Mouse (Mus musculus) forebrain, embryonic 11.5 days (tissue): Measurements from ENCODE around the gene Vps11. TPM values are rescaled to one million over a fixed set of nuclear protein-coding genes. Genes with fewer than 3 reads are reported as not detected.
"Not testable (repeated sequence)": the region's sequence is repeated elsewhere in the genome, so short reads cannot be mapped to it uniquely, and the experiment has no call there.

Experiments
- ATAC-seq: fragments of 200-750 bp; cut with Nextera tagmentation; replicated peaks from 2 replicates; pipeline ENCODE4 v1.8.0; 2017; ENCODE audit warnings: moderate TSS enrichment; ENCODE audit not compliant: low FRiP score
- DNase-seq: peaks from one replicate; pipeline ENCODE4 v3.0.0-alpha.2; 2017; ENCODE audit warnings: low spot score
- H3K27ac ChIP-seq: fragments of 300-500 bp; sonication (generic); 2 replicates; pipeline ENCODE4 v1.5.1; 2014; ENCODE audit warnings: low read depth, low read length
- H3K27me3 ChIP-seq: fragments of 300-500 bp; sonication (generic); 2 replicates; pipeline ENCODE4 v1.6.1; 2014; ENCODE audit warnings: mild to moderate bottlenecking, low read length, mixed read lengths; ENCODE audit not compliant: control insufficient read depth, insufficient read depth
- H3K36me3 ChIP-seq: fragments of 300-500 bp; sonication (generic); 2 replicates; pipeline ENCODE4 v1.6.1; 2014; ENCODE audit warnings: mild to moderate bottlenecking, low read length, moderate library complexity, mixed read lengths; ENCODE audit not compliant: control insufficient read depth, insufficient read depth
- H3K4me1 ChIP-seq: fragments of 300-500 bp; sonication (generic); replicated peaks from 2 replicates; pipeline ENCODE4 v1.6.1; 2014; ENCODE audit warnings: low read length, mixed read lengths; ENCODE audit not compliant: control insufficient read depth, insufficient read depth
- H3K4me2 ChIP-seq: fragments of 300-500 bp; sonication (generic); 2 replicates; pipeline ENCODE4 v1.6.1; 2014; ENCODE audit warnings: low read depth, mild to moderate bottlenecking, low read length, moderate library complexity, mixed read lengths; ENCODE audit not compliant: severe bottlenecking
- H3K4me3 ChIP-seq: fragments of 300-500 bp; sonication (generic); 2 replicates; pipeline ENCODE4 v1.5.1; 2014; ENCODE audit warnings: low read depth, low read length
- H3K9ac ChIP-seq: fragments of 300-500 bp; sonication (generic); 2 replicates; pipeline ENCODE4 v1.6.1; 2014; ENCODE audit warnings: low read length
- H3K9me3 ChIP-seq: fragments of 300-500 bp; sonication (generic); 2 replicates; pipeline ENCODE4 v1.6.1; 2016; ENCODE audit warnings: low read length, mixed read lengths; ENCODE audit not compliant: control insufficient read depth
- WGBS: fragments of 180-500 bp; shearing (Covaris S2); extraction: QIAGEN DNeasy Blood & Tissue Kit; methylation state at CpG from one replicate; pipeline ENCODE4 v1.1.7; 2014; 5-methylcytosine and 5-hydroxymethylcytosine counted together
- polyA plus RNA-seq: library from polyadenylated mRNA; unstranded; fragments of >200 nt; fragmentation: Nextera tagmentation; extraction: Ambion mirVana; gene quantifications from 2 replicates; pipeline ENCODE4 v1.2.1, GENCODE M21; 2014

The Vps11 gene
- polyA plus RNA-seq, 1 experiment from 2014 or later: 32.2 TPM

DNA sequence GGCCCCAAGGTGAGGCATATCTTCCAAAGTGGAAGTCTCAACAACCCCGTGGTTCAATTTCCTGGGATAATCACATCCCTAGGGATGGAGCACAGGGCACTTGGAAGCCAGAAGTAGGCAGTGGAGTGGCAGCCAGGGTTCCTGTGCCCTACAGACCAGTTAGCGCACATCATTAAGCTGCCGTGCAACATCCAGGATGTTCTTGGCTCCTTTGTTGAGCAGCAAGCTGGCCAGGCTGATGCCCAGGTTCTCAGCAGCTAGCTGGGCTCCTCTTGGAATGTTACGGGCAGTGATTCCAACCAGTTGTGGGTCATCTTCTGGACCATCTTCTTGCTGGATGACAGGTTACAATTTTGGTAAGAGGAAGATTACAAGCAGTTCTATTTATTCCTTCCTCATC is 25.0 kb downstream of the Vps11 start:
- ATAC-seq, H3K4me1 ChIP-seq, H3K27me3 ChIP-seq, DNase-seq, H3K27ac ChIP-seq, H3K9me3 ChIP-seq: not testable (repeated sequence)
- Histone ChIP-seq H3K9ac (peak overlapping the region; percentile 99), H3K36me3 (peaks cover 18% of the 10 kb centered on the region), H3K4me3 (peak overlapping the region; percentile 99), H3K4me2 (peak overlapping the region; percentile 73)
- WGBS: 27% methylated on average over 4 of the region's 4 CpGs

- Histone ChIP-seq H3K36me3 (peaks cover 18% of the 10 kb centered on the region), H3K4me3 (peak overlapping the region; percentile 99), H3K9me3 (no peaks in the 10 kb centered on the region; the same call in 1 of the 2 replicates), H3K27me3 (no peaks in the 10 kb centered on the region), H3K27ac (peak overlapping the region; percentile 97; the same call in 1 of the 2 replicates), H3K4me2 (peak overlapping the region; percentile 73), H3K9ac (peak overlapping the region; percentile 99), H3K4me1 (peaks cover 4% of the 10 kb centered on the region; the same call in 1 of the 2 replicates)
- WGBS: 4% methylated on average over 5 of the region's 5 CpGs
- DNase-seq (no peak), ATAC-seq (no peak)
Observed at GRCm38 (mm10) chr9:44336093-44336406, 25.4 kb downstream of the Vps11 start.

GRCm38 (mm10) chr9:44335331-44336092 is 26.0 kb downstream of the Vps11 start:
- Histone ChIP-seq H3K4me1 (peaks cover 4% of the 10 kb centered on the region; the same call in 1 of the 2 replicates), H3K27ac (peak overlapping the region; percentile 97), H3K36me3 (peaks cover 18% of the 10 kb centered on the region), H3K27me3 (no peaks in the 10 kb centered on the region), H3K4me2 (peak overlapping the region; percentile 73), H3K9me3 (no peaks in the 10 kb centered on the region; the same call in 1 of the 2 replicates), H3K9ac (peak overlapping the region; percentile 99), H3K4me3 (peak overlapping the region; percentile 99)
- WGBS: under 1% methylated on average over 48 of the region's 50 CpGs
- DNase-seq (peak; percentile 82), ATAC-seq (no peak)

DNA sequence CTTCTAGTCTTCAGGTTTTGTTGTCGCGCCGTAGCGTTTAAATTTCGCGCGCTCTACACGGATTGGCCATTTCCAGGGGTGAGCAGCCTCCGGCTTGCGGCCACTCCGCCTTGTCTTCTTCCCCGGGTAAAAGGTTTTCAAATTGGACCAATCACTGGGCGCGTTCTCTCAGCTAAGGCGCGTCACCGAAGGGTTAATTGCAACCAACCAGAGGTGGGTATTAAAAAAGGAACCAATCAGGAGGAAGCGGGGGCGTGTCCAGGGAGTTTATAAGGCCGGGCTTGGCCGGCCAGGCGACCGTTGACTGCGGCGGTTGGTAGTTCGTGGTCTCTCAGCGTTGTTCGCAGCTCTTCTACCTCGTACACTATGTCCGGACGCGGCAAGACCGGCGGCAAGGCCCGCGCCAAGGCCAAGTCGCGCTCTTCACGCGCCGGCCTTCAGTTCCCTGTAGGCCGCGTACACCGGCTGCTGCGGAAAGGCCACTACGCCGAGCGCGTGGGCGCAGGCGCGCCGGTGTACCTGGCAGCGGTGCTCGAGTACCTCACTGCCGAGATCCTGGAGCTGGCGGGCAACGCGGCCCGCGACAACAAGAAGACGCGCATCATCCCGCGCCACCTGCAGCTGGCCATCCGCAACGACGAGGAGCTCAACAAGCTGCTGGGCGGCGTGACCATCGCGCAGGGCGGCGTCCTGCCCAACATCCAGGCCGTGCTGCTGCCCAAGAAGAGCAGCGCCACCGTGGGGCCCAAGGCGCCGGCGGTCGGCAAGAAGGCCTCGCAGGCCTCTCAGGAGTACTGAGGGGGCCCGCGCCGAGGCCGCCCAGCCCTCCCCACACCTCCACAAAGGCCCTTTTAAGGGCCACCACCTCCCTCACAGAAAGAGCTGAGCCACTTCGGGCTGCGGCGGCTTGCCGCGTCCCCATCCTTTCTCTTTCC is 26.8 kb downstream of the Vps11 start, which contains the start of gene H2afx:
TSS of gene H2afx (plus strand) at position 299 of the 935 bp plus-strand sequence.
- peaks cover 18% of the 10 kb centered on the region for H3K36me3 ChIP-seq
- H3K27me3 ChIP-seq: no peaks in the 10 kb centered on the region
- H3K4me3 ChIP-seq: peak within 1 kb of the TSS; percentile 99
- H3K27ac ChIP-seq: peak within 1 kb of the TSS; percentile 97
- peak within 1 kb of the TSS; percentile 73 for H3K4me2 ChIP-seq
- peaks cover 4% of the 10 kb centered on the region; the same call in 1 of the 2 replicates for H3K4me1 ChIP-seq
- ATAC-seq: peak; percentile 97
- DNase-seq: peak; percentile 99
- no peaks in the 10 kb centered on the region; the same call in 1 of the 2 replicates for H3K9me3 ChIP-seq
- WGBS: under 1% methylated on average over 86 of the region's 91 CpGs
- peak within 1 kb of the TSS; percentile 99 for H3K9ac ChIP-seq

DNA sequence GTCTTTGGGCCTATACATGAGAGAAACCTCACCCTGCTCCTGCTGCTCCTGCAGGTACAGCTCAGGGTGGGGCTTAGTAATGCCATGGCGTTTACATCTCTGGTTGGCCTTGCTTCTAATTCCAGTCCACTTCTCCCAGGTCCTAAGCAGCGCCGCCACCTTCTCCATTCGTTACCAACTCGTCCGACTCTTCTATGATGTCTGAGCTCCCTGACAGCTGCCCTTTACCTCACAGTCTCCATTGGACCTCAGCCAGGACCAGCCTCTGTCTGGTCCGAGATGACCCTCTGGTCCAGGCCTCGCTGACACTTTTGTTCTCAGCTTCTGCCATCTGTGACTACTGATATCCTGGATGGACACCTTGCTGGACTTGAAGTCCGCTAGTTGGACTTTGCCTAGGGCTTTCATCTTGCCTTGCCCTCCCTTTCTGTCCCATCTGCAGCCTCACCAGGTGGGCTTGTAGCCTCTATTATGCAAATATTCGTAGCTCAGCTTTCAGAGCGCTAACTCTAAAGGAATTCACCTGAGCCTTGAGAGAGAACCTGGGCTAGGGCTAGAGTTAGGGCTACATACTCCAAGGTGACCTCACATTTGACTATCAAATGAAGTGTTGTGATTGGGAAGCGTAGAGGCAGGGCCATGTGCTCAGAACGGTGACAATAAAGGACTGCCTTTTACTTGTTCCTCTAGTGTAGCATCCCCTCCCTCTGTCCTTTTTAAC is 28.4 kb downstream of the Vps11 start:
- Histone ChIP-seq H3K4me2 (no peak overlapping the region), H3K4me1 (peaks cover 4% of the 10 kb centered on the region; the same call in 1 of the 2 replicates), H3K4me3 (no peak overlapping the region), H3K27me3 (no peaks in the 10 kb centered on the region), H3K36me3 (peaks cover 15% of the 10 kb centered on the region), H3K9ac (no peak overlapping the region), H3K27ac (no peak overlapping the region), H3K9me3 (no peaks in the 10 kb centered on the region; the same call in 1 of the 2 replicates)
- WGBS: 96% methylated on average over 13 of the region's 13 CpGs
- ATAC-seq: no peak
- no peak for DNase-seq

GRCm38 (mm10) chr9:44330736-44331135 is 30.7 kb downstream of the Vps11 start:
- no peak overlapping the region for H3K9ac ChIP-seq
- no peaks in the 10 kb centered on the region for H3K27me3 ChIP-seq
- no peak overlapping the region for H3K27ac ChIP-seq
- H3K4me3 ChIP-seq: no peak overlapping the region
- DNase-seq (no peak), ATAC-seq (no peak)
- peaks cover 3% of the 10 kb centered on the region; the same call in 1 of the 2 replicates for H3K4me1 ChIP-seq
- no peaks in the 10 kb centered on the region; the same call in 1 of the 2 replicates for H3K9me3 ChIP-seq
- peaks cover 13% of the 10 kb centered on the region for H3K36me3 ChIP-seq
- H3K4me2 ChIP-seq: no peak overlapping the region
- 95% methylated on average over 6 of the region's 6 CpGs for WGBS

GRCm38 (mm10) chr9:44327926-44328325 is 33.5 kb downstream of the Vps11 start:
- H3K27ac ChIP-seq: no peak overlapping the region
- peak overlapping the region; percentile 93 for H3K9ac ChIP-seq
- H3K4me2 ChIP-seq: peak overlapping the region; percentile 75
- peak overlapping the region; percentile 78 for H3K4me3 ChIP-seq
- WGBS: 94% methylated on average over 5 of the region's 5 CpGs
- ATAC-seq: no peak
- H3K4me1 ChIP-seq: peaks cover 4% of the 10 kb centered on the region; the same call in 1 of the 2 replicates
- no peak for DNase-seq
- H3K9me3 ChIP-seq: no peaks in the 10 kb centered on the region
- H3K27me3 ChIP-seq: no peaks in the 10 kb centered on the region
- peaks cover 6% of the 10 kb centered on the region for H3K36me3 ChIP-seq
